Mouse (Mus musculus) heart, adult 18-20 months (tissue): ENCODE measurements around the gene Srgap3. TPM values are rescaled to one million over a fixed set of nuclear protein-coding genes. Genes with fewer than 3 reads are reported as not detected.
"Not testable (repeated sequence)": the region's sequence is repeated elsewhere in the genome, so short reads cannot be mapped to it uniquely, and the experiment has no call there.

Source experiments
- DNase-seq, 2 experiments: peaks; one replicate each; pipeline ENCODE4 v3.0.0; 2021 to 2022; ENCODE audit warnings: mixed read lengths in 1 of 2
- total RNA-seq, 2 experiments: library from RNA; stranded (reverse); gene quantifications; 2 replicates each; pipeline ENCODE4 v1.2.3; 2021

Srgap3 gene
- total RNA-seq, 2 experiments from 2014 or later, result 0.69 to 1.1 TPM

GRCm38 (mm10) chr6:112742297-112742696 is 204.8 kb downstream of the Srgap3 start:
- no peak for DNase-seq

DNA sequence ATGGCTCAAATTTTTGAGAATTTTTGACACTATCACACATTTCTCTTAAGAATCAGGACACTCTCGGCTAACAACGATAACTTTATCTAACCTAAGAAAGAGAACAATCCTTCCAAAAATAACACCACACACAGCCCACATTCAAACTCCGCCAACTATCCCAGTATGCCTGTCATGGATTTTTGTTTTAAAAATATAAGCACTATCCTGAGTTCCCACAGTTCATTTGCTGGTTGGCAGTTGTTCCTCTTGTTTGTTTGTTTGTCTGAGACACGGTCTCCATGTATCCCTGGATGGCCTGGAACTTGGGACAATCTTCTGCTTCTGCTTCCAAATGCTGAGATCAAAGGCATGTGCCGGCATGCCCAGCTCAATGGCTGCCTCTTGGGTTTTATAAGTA is 205.3 kb downstream of the Srgap3 start:
- DNase-seq, result no peak

DNA sequence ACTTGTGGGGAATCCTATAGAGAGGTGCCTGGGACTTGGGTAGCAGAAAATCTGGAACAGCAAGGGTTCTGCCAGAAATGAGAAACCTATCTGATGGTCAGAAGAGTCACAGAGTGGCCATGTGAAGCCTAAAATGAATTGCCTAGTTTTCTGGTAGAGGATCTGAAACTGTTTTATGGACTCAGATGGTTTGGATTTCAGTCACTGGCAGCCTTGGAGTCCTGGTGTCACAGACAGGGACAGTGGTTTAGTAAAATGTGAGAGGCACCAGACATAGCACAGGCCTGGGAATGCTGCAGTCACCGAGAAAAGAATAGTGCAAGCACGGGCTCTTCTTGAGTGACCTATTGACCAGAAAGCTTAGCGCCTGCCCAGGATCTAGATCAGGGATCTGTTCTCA is 207.4 kb downstream of the Srgap3 start:
- DNase-seq, result no peak

- peak; percentile 18 to 50 for DNase-seq
Observed at GRCm38 (mm10) chr6:112738924-112739323, 208.1 kb downstream of the Srgap3 start.

- no peak for DNase-seq
Observed at GRCm38 (mm10) chr6:112736471-112736870, 210.6 kb downstream of the Srgap3 start.

DNA sequence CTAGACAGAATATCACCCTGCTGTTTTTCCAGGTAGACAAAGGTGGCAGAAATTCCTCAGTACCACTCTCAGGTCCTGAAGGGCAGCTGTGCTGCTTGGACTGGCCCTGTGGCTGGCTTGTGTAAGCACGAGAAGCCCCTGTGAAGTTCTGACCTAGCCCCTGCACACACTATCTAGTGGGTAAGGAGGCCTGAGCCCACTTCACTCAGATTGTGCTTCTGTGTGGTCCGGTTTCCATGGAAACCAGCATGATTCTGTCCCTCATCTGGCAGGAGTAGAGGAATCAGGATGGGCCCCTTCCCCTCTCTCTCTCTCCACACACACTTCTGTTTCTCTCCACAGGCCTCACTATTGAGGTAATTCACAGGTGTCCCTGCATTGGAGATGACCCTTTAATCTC is 212.0 kb downstream of the Srgap3 start:
- DNase-seq, result no peak

- no peak for DNase-seq
Observed at GRCm38 (mm10) chr6:112733942-112734341, 213.1 kb downstream of the Srgap3 start.

- DNase-seq, result no peak
Observed at GRCm38 (mm10) chr6:112732434-112732833, 214.6 kb downstream of the Srgap3 start.

GRCm38 (mm10) chr6:112731386-112731785 is 215.7 kb downstream of the Srgap3 start:
- no peak for DNase-seq

DNA sequence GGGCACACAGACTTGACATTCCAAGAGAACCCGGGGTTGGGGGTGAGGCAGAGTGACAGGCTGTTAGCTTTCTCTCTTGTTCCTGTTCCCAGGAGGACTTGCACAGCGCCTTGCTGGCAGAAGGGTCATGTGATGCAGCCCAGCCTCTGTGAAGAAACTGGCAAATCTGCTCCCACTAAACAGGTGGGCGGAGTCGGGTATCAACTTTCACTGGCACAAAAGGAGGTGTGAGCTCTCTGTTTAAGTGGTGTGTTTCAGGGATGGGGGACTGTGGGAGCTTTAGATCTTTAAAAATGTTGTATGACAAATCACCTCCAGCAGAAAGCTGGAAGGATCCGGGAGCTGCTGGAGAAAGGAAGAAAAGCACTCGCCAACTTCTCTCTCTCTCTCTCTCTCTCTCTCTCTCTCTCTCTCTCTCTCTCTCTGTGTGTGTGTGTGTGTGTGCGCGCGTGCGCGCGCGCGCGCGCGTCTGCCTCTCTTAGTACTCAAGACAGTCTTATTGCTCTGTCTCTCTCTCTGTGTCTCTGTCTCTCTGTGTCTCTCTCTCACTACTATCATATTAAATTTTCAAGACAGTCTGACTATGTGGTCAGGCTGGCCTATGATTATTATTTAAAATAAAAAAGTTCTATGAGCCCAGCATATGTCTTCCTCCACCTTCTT is 218.2 kb downstream of the Srgap3 start:
- DNase-seq, result peak; percentile 62 to 73

GRCm38 (mm10) chr6:112725468-112725867 is 221.6 kb downstream of the Srgap3 start:
- DNase-seq, result no peak

DNA sequence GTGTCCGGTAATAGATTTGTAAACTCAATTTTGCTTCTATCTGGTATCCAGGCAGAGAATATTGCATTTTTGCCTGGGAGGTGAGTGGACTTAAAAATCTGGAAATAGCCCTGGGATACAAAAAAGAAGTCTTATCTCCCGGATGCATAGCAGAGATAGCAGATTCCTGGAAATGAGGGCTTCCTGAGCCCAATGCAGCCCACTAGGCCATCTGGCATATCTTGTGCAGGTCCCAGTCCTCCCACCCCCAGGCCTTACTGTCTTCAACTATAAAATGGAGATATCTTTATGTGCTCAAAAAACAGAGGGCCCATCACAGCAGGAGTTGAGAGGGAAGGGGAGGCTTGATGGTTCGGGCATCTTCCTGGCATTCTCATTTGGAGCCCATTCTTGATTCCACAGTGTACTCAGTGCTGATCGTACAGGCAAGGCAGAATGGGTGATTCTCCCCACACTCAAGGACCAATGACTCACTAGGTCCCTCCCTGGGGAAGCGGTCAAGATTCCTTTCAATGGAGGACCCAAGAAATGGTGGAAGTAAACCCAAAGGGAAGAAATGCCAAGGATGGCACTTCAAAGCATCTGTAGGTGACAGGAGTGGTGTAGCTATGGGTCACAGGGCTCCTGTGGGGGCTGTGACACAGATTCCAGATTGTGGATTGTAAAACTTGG is 226.5 kb downstream of the Srgap3 start:
- no peak for DNase-seq

DNA sequence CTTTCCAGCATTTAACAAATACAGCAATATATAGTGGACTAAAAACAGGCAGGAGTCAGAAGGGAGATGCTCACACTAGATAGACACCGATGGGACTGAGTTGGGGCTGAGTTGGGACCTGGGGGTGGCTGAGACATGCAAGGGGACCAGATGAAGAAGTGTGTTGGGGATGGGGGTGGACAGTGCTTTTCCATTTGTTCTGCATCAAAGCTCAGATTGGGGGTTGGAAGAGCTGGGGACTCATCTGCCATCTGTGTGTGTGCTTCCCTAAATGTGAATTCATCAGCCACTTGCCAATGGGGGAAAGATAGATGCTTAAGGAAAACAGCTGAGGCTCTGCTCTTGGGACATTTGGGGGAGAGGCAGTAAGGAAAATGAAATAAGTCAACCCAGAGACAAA is 227.1 kb downstream of the Srgap3 start:
- DNase-seq, result no peak

DNA sequence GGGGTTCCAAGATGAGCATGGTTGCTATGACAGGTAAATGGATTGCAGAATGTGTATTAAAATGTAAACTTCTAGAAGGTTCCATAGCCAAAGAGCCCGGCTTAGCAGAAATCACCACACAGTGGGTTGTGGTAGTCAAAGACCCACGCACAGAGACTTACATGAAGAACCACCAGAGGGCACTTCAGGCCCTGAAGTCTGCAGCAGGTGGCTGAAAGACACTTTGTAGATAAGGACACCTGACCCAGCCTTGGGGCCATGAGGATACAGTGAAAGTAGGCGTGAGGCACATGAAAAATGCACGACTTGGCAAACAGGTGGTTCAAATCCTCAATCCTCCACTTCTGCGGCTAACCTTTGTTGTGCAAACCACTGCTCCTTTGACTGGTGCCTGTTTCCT is 229.9 kb downstream of the Srgap3 start:
- DNase-seq, result no peak

DNA sequence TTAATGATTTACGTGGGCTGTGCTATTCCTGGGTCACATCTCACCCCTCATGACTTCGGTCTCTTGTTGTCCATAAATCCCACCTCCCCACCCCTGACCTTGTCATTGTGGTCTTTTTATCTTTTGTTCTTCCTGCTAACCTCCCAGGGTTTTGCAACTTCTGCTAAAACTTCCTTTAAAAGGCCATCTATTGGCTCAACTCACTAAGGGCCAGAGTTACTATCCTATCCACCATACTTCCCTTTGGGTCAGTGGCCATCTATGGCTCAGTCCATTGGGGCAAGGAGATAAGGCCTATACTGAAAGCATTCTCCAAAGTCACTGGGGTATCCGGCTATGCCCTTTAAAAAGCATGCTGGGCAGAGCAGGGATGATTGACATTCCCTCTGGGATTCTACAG is 233.1 kb downstream of the Srgap3 start:
- DNase-seq, result no peak

GRCm38 (mm10) chr6:112702296-112702695 is 244.8 kb downstream of the Srgap3 start:
- DNase-seq, result not testable (repeated sequence)

GRCm38 (mm10) chr6:112700392-112700791 is 246.7 kb downstream of the Srgap3 start:
- DNase-seq, result peak; percentile 29 to 81

GRCm38 (mm10) chr6:112699115-112699514 is 248.0 kb downstream of the Srgap3 start:
- no peak for DNase-seq

DNA sequence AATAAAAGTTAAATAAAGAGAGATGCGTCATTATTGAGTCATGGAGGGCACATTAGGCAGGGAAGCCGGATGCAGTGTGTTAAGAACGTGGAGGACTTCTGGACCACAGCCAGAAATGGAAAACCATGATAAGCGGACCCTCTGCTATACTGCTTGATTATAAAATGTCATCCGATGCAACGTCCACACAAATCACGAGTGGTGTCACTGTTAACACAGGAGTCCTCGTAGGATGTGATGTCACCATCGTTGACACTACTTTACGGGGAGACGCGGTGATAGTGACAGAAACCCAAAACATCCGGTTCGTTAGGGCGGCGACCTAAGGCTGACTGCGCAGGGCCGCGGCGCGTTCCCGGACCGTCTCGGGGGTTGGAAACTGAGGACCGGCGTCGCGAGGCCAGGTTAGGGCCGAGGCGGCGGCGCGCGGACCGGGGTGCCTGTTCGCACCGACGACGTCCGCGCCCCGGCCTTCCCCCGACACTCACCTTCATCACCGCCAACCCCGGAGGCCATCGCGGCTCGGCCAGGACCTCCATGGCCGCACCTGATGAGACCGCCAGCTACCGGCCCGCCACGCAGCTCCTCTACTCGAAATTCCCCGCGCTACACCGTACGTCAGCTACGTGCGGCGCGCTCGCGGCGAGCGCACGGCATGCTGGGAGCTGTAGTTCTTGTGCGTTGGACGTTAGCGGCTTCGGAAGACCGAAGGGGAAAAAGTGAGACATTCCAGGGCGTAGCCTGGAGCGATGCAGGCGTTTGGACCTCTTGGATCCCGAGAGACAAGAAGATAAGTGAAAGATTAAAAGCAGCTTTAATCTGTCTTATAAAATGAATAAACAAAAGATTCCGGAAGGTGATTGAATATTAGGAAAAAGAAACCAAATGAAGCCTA is 250.8 kb downstream of the Srgap3 start, which contains the start of gene Rad18:
TSS of gene Rad18 (minus strand) at position 631 of the 895 bp plus-strand sequence.
- DNase-seq, result peak; percentile 89 to 91

GRCm38 (mm10) chr6:112694492-112694891 is 252.6 kb downstream of the Srgap3 start:
- no peak for DNase-seq

DNA sequence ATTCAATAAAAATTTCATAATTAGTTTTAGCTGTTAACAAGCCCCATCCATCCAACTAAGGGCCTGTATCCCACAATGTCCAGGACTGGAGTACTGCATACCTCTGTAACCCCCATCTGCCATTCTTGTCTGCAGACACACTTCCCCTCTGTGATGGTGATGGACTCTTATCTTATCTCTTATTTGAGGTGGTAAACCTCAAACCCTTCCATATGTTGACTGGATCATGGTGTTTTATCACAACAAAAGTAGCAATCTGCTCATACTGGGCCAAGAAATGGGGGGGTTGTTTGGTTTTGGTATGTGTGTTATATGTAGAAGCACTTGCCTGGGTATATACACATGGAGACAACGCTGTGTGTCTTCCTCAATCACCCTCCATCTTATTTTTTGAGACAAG is 255.5 kb downstream of the Srgap3 start:
- DNase-seq, result no peak

GRCm38 (mm10) chr6:112688033-112688432 is 259.0 kb downstream of the Srgap3 start:
- DNase-seq, result no peak

GRCm38 (mm10) chr6:112686485-112686884 is 260.6 kb downstream of the Srgap3 start:
- peak in 1 of 2 experiments; percentile 4 for DNase-seq
